Mouse (Mus musculus) layer of hippocampus, adult 9-11 months (tissue): ENCODE results near the gene Slc51a.
"Not testable (repeated sequence)": the region's sequence is repeated elsewhere in the genome, so short reads cannot be mapped to it uniquely, and the experiment has no call there.

Source experiments
- DNase-seq: peaks from one replicate; pipeline ENCODE4 v3.0.0; 2022

The Slc51a gene

DNA sequence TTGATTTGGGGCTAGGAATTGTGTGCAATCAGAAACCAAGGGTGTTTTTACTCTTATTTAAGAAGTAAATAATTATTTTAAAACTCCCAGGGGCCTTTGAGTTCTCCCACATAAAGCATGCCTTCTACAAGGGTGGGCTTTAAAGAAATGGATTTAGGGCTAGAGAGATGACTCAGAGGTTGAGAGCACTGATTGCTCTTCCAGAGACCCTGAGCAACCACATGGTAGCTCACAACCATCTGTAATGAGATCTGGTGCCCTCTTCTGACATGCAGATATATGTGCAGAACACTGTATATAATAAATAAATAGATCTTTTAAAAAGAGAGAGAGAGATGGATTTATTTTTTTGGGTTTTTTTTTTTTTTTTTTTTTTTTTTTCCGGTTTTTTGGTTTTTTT lies 22.8 kb downstream of the Slc51a start:
- DNase-seq, result no peak

DNA sequence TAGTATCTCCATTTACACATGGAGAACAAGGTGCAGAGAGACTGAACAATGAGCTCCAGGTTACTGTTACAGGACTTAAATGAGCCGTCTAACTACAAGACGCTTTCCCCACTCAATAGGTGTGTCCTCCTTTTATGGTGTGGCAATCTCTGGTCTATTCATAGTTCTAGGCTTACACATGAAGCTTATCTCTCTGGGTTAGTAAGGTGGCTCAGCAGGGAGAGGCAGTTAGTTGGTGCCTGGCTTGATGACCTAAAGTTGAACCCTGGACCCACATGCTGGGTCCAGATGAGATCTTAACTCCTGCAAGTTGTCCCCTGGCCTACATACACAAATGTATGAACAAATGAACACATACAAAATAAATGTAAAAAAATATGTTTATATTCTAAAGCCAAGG lies 24.3 kb downstream of the Slc51a start:
- no peak for DNase-seq

- DNase-seq, result no peak
These were observed 24.7 kb downstream of the Slc51a start for GRCm38 (mm10) chr16:32462950-32463349.

- no peak for DNase-seq
These were observed 26.0 kb downstream of the Slc51a start for GRCm38 (mm10) chr16:32461713-32462112.

DNA sequence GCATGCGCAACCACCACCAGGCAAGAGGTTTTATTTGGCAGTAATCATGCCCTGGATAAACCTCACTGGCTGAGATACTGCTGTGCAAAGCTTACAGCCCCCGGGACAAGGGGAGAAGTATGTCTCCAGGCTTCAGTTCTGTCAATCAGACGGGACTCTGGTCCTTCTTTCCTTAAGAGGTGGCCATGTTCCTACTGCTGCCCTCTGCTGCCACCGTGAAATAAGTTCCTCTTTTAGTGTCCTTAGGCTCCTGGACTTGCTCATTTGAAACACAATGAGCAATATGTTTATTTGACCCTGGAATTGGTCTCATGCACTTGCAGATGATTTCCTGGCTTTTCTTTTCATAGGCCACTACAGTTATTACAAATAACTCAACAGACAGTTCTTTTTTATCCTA lies 27.2 kb downstream of the Slc51a start:
- no peak for DNase-seq

- DNase-seq, result peak; percentile 76
These were observed 29.9 kb downstream of the Slc51a start for GRCm38 (mm10) chr16:32457589-32458386.

GRCm38 (mm10) chr16:32456761-32457160 lies 30.9 kb downstream of the Slc51a start:
- DNase-seq, result no peak

DNA sequence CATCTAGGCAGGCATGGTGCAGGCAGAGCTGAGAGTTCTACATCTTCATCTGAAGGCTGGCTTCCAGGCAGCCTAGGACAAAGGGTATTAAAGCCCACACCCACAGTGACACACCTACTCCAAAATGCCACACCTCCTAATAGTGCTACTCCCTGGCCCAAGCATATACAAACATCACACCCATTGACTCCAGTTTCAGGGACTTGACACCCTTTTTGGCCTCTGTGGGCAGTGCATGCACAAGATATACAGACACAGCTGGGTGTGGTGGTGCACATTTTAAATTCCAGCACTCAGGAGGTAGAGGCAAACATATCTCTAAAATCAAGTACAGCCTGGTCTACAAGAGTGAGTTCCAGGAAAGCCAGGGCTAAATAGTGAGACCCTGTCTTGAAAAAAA lies 31.6 kb downstream of the Slc51a start:
- DNase-seq, result no peak

DNA sequence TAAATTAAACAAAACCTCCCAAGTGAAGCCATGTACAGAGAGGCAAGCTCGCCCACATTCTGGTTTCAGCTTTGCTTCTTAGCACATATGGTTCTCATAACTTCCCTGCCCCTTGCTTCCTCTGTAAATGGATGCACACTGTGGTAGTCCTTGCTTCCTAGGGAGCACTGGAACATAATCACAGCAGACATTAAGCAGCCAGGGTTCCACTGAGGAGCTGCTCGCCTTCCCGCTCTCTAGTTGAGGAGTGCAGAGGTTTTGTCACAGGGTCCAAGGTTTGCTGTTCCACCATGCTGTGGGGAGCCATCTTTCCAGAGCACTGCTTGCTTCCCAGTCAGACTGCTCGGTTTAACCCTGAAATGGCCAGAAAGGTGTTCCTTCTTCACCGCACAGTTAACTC lies 33.0 kb downstream of the Slc51a start:
- no peak for DNase-seq

- no peak for DNase-seq
These were observed 34.6 kb downstream of the Slc51a start for GRCm38 (mm10) chr16:32453102-32453501.

- no peak for DNase-seq
These were observed 37.5 kb downstream of the Slc51a start for GRCm38 (mm10) chr16:32450133-32450532.

GRCm38 (mm10) chr16:32449665-32450064 lies 38.0 kb downstream of the Slc51a start:
- no peak for DNase-seq

DNA sequence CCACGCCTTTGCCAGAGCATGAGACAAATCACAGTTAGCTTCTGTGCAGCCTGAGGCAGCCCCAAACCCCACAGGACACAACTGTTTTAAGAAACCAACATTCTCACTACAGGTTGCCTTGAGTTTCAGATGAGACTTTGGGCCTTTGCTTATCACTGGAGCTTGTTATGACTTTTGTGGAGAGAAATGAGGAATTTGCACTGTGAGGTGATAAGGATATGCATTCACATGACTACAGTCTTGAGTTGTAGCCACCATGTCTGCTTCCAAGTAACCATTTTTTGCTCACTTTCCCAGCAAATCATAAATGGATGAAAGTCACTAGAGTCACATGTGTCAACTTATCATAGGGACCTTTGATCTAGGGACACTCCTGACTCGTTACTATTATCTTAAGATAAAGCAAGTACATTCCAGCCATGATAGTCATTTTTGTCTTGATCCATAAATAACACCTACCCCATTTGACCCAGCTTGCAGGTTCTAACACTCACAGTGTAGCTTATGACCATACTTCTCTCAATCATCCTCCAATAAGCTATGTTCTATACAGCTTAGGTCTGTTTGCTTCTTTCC lies 41.0 kb downstream of the Slc51a start:
- DNase-seq, result no peak

- DNase-seq, result no peak
These were observed 42.1 kb downstream of the Slc51a start for GRCm38 (mm10) chr16:32445558-32445957.

DNA sequence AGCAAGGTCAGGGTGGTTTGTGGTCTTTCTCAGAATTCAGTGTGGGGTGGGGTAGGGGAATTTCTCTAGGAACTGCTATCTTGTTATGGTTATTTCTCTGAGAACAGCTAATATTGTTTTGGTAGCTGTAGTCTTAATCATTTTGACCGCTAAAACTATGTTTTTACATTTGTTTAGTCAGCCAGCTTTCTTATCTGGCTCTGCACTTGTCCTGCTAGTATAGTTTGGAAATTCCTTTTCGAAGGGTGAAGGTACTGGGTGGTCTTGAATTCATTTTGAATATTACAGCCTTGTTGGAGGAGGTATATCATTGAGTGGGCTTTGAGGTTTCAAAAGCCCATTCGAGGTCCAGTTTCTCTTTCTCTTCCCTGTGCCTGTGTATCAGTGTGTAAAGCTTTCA lies 43.1 kb downstream of the Slc51a start:
- not testable (repeated sequence) for DNase-seq

- no peak for DNase-seq
These were observed 46.2 kb downstream of the Slc51a start for GRCm38 (mm10) chr16:32441432-32441831.

DNA sequence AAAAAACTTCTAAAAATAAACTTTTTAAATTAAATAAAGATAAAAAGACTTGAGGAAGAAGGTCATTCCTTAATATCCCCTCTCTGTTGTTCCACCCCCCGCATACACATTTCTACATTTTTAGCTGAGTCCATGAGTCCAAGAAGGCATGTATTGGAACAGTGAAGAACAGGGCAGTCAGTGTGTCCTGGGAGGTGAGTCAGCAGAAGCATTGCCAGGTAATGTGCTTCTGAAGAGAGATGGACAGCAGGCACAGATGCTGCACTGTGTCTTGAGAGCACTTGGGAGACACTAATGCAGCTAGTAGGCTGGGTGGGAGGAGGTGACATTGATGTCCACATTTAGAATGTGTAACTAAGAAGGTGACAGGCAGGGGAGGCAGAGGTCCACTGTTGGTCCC lies 50.4 kb downstream of the Slc51a start:
- no peak for DNase-seq

DNA sequence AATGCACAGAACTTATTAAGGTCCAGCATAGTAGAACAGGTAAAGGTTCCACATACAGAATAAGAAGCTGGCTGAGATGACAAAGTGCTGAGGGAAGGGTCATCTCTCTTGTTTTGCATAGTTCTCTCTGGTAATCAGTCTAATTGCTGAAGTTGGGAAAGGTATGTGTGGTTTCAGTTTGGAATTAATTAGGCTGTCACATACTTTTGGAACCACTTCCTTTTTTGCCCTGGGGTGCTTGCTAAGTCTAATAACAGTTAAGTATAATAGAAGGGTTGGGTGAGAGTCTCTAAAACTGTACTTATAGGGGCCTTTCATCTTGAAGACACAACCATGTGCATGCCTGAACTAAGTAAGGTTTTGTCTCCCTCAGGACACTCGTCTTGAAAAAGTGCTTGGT lies 51.0 kb downstream of the Slc51a start:
- no peak for DNase-seq

DNA sequence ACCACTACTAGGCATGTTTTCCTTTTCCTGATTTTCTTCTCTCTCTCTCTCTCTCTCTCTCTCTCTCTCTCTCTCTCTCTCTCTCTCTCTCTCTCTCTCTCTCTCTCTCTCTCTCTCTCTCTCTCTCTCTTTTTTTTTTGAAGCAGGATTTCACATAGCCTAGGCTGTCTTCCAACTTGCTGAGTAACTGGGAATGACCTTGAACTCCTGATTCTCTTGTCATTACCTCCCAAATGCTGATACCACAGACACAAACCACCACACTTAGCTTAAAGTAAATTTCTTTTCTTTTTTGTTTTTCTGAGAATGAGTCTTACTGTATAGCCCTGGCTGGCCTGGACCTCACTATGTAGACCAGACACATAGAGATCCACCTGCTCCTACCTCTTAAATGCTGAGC lies 53.0 kb downstream of the Slc51a start:
- DNase-seq, result no peak

DNA sequence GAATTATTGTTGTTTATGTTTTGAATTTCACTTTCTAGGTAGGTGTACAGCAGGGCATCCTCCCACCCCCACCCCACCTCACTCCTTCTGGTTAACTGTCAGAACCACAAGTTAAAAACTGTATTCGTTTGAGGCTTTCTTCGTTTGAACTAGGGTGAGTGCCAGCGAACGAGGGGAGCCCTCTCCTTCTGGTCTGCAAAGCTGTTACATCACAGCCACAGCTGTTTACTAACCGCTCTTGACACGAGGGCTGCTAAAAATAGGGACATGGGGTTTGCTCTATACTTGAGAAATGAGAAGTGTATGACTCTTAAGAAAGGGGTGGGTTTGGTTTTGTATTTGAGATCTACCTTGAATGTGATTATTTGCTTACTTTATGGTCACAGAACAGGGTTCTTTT lies 53.6 kb downstream of the Slc51a start:
- DNase-seq, result peak; percentile 14

DNA sequence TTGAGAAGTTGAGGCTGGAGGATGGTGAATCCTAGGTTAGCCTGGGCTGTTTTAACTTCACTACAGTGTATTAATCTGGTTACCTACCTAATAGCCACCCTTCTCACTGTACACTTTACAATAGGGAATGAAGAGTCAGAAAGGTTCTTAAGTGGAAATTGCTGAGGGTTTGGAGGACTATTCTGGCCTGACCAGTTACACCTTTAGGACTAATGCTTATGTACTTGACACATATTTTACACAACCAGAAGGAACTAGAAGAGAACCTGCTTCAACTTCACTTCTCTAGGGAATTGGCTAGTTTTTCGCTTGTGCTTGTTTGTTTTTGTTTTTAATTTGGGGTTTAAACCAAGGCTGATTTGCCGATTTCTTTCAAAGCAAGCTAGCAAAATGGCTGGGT lies 54.5 kb downstream of the Slc51a start:
- no peak for DNase-seq

DNA sequence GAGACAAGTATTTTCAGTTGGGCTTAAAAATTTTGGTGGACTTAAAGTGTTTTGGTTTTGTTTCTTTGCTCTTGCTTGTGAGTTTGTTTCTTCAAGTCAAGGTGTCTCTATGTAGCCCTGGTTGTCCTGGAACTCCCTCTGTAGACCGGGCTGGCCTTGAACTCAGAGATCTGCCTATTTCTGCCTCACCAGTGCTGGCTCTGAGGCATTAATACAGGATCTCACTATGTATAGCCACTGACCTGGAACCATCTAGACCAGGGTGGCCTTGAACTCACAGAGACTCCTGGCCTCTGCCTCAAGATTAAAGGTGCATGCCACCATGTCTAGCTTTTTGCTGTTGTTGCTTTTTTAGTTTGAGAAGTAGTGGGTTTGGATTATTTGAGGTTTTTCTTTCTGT lies 55.8 kb downstream of the Slc51a start:
- no peak for DNase-seq

- DNase-seq, result no peak
These were observed 56.6 kb downstream of the Slc51a start for GRCm38 (mm10) chr16:32431047-32431591.

- DNase-seq, result peak; percentile 92
These were observed 57.1 kb downstream of the Slc51a start, which contains the start of gene Pcyt1a for GRCm38 (mm10) chr16:32430474-32431046. Pcyt1a (plus strand) TSS chr16:32430921.
